Mouse (Mus musculus) MEL (cell line): ENCODE results near the gene Xndc1. TPM values are rescaled to one million over a fixed set of nuclear protein-coding genes. Genes with fewer than 3 reads are reported as not detected.

Experiments used
- DNase-seq: peaks from one replicate; pipeline ENCODE4 v3.0.0; 2011; ENCODE audit warnings: low read depth, low spot score
- H3K27ac ChIP-seq: 2 replicates; pipeline ENCODE4 v1.5.1; 2012; ENCODE audit warnings: low read depth, mild to moderate bottlenecking, control low read depth, low read length, moderate library complexity; ENCODE audit not compliant: control insufficient read depth
- H3K27me3 ChIP-seq, 2 experiments: fragments of 150-350 bp in 1 of 2; sonication (generic) in 1 of 2; 2 replicates each; pipeline ENCODE4 v1.6.1; 2012; ENCODE audit warnings: low read length in 2 of 2, mild to moderate bottlenecking in 2 of 2, improper control_type of control experiment in 1 of 2, moderate library complexity in 1 of 2; ENCODE audit not compliant: insufficient read depth in 2 of 2, control insufficient read depth in 1 of 2
- H3K36me3 ChIP-seq, 2 experiments: 2 replicates each; pipeline ENCODE4 v1.6.1; 2012 to 2014; ENCODE audit warnings: low read length in 2 of 2, improper control_type of control experiment in 1 of 2, inconsistent platforms in 1 of 2, mild to moderate bottlenecking in 1 of 2; ENCODE audit not compliant: insufficient read depth in 2 of 2, control insufficient read depth in 1 of 2
- H3K4me1 ChIP-seq, 2 experiments: fragments of 150-350 bp in 1 of 2; sonication (generic) in 1 of 2; 2 replicates each; pipeline ENCODE4 v1.6.1; 2012; ENCODE audit warnings: low read length in 2 of 2, improper control_type of control experiment in 1 of 2, mild to moderate bottlenecking in 1 of 2; ENCODE audit not compliant: insufficient read depth in 2 of 2, control insufficient read depth in 1 of 2
- H3K4me3 ChIP-seq, 2 experiments: fragments of 150-350 bp in 1 of 2; sonication (generic) in 1 of 2; 2 replicates each; pipeline ENCODE4 v1.5.1; 2012; ENCODE audit warnings: low read depth in 2 of 2, low read length in 2 of 2, mild to moderate bottlenecking in 2 of 2, moderate library complexity in 2 of 2, control low read depth in 1 of 2, improper control_type of control experiment in 1 of 2; ENCODE audit not compliant: control insufficient read depth in 1 of 2, insufficient read depth in 1 of 2
- H3K79me2 ChIP-seq: 2 replicates; pipeline ENCODE4 v1.6.1; 2012; ENCODE audit warnings: mild to moderate bottlenecking, low read length, moderate library complexity; ENCODE audit not compliant: control insufficient read depth, poor library complexity, insufficient read depth
- H3K9ac ChIP-seq: 2 replicates; pipeline ENCODE4 v1.6.1; 2012; ENCODE audit warnings: low read depth, mild to moderate bottlenecking, control low read depth, low read length, moderate library complexity; ENCODE audit not compliant: control insufficient read depth, poor library complexity, severe bottlenecking
- H3K9me3 ChIP-seq: fragments of 150-350 bp; sonication (generic); replicated peaks from 2 replicates; pipeline ENCODE4 v1.6.1; 2012; ENCODE audit warnings: mild to moderate bottlenecking, low read length, improper control_type of control experiment, moderate library complexity; ENCODE audit not compliant: insufficient read depth
- ELF1 ChIP-seq: IDR thresholded peaks from 2 replicates; pipeline ENCODE4 v1.6.1; 2014; ENCODE audit warnings: low read depth, mild to moderate bottlenecking, inconsistent platforms, low read length, improper control_type of control experiment, moderate library complexity
- GATA1 ChIP-seq: IDR thresholded peaks from 2 replicates; pipeline ENCODE4 v1.6.1; 2011; ENCODE audit warnings: low read depth, low read length, improper control_type of control experiment
- MAFK ChIP-seq: IDR thresholded peaks from 2 replicates; pipeline ENCODE4 v1.6.1; 2011; ENCODE audit warnings: low read depth, mild to moderate bottlenecking, low read length, improper control_type of control experiment, borderline replicate concordance
- MAX ChIP-seq: IDR thresholded peaks from 2 replicates; pipeline ENCODE4 v1.6.1; 2011; ENCODE audit warnings: low read length, improper control_type of control experiment
- MAZ ChIP-seq: IDR thresholded peaks from 2 replicates; pipeline ENCODE4 v1.6.1; 2012; ENCODE audit warnings: low read depth, mild to moderate bottlenecking, inconsistent platforms, low read length, improper control_type of control experiment
- MXI1 ChIP-seq: IDR thresholded peaks from 2 replicates; pipeline ENCODE4 v1.6.1; 2011; ENCODE audit warnings: mild to moderate bottlenecking, low read depth, low read length, improper control_type of control experiment
- NELFE ChIP-seq: IDR thresholded peaks from 2 replicates; pipeline ENCODE4 v1.6.1; 2011; ENCODE audit warnings: low read depth, low read length, improper control_type of control experiment
- RCOR1 ChIP-seq: IDR thresholded peaks from 2 replicates; pipeline ENCODE4 v1.6.1; 2012; ENCODE audit warnings: low read depth, mild to moderate bottlenecking, inconsistent platforms, low read length, improper control_type of control experiment
- SIN3A ChIP-seq: IDR thresholded peaks from 2 replicates; pipeline ENCODE4 v1.6.1; 2012; ENCODE audit warnings: low read length, improper control_type of control experiment, inconsistent platforms
- TCF12 ChIP-seq: IDR thresholded peaks from 2 replicates; pipeline ENCODE4 v1.6.1; 2014; ENCODE audit warnings: low read depth, mild to moderate bottlenecking, inconsistent platforms, low read length, improper control_type of control experiment, moderate library complexity
- UBTF ChIP-seq: IDR thresholded peaks from 2 replicates; pipeline ENCODE4 v1.6.1; 2012; ENCODE audit warnings: low read depth, mild to moderate bottlenecking, inconsistent platforms, low read length, improper control_type of control experiment, moderate library complexity, borderline replicate concordance; ENCODE audit not compliant: insufficient read depth
- USF1 ChIP-seq: IDR thresholded peaks from 2 replicates; pipeline ENCODE4 v1.6.1; 2014; ENCODE audit warnings: low read depth, mild to moderate bottlenecking, inconsistent platforms, low read length, improper control_type of control experiment, moderate library complexity
- USF2 ChIP-seq, 2 experiments: IDR thresholded peaks; 2 replicates each; pipeline ENCODE4 v1.6.1; 2011 to 2012; ENCODE audit warnings: improper control_type of control experiment in 2 of 2, low read length in 2 of 2, borderline replicate concordance in 1 of 2, inconsistent platforms in 1 of 2, low read depth in 1 of 2, mild to moderate bottlenecking in 1 of 2; ENCODE audit not compliant: insufficient read depth in 1 of 2
- ZC3H11A ChIP-seq: IDR thresholded peaks from 2 replicates; pipeline ENCODE4 v1.6.1; 2012; ENCODE audit warnings: low read depth, mild to moderate bottlenecking, inconsistent platforms, low read length, improper control_type of control experiment
- ZMIZ1 ChIP-seq: IDR thresholded peaks from 2 replicates; pipeline ENCODE4 v1.6.1; 2012; ENCODE audit warnings: low read depth, mild to moderate bottlenecking, inconsistent platforms, low read length, improper control_type of control experiment, moderate library complexity
- ZNF384 ChIP-seq: IDR thresholded peaks from 2 replicates; pipeline ENCODE4 v1.6.1; 2012; ENCODE audit warnings: low read depth, mild to moderate bottlenecking, inconsistent platforms, low read length, improper control_type of control experiment
- polyA plus RNA-seq, 2 experiments: library from polyadenylated mRNA; stranded (reverse) in 1 of 2; unstranded in 1 of 2; fragments of >175 nt in 1 of 2; fragments of >200 nt in 1 of 2; gene quantifications; 2 replicates each; pipeline versions ENCODE4 v1.2.1 to v1.2.4; 2012; ENCODE audit warnings: low replicate concordance in 2 of 2, low read depth in 1 of 2; ENCODE audit not compliant: insufficient read length in 2 of 2, insufficient read depth in 1 of 2, missing spikeins in 1 of 2
- total RNA-seq: library from RNA; depleted of rRNA; stranded (reverse); fragments of 300-350 nt; gene quantifications from 2 replicates; pipeline ENCODE4 v1.2.3, GENCODE M21; 2012

Gene Xndc1
- total and polyA plus RNA-seq, 3 experiments: 16.6 to 30.0 TPM; not detected in 1

DNA sequence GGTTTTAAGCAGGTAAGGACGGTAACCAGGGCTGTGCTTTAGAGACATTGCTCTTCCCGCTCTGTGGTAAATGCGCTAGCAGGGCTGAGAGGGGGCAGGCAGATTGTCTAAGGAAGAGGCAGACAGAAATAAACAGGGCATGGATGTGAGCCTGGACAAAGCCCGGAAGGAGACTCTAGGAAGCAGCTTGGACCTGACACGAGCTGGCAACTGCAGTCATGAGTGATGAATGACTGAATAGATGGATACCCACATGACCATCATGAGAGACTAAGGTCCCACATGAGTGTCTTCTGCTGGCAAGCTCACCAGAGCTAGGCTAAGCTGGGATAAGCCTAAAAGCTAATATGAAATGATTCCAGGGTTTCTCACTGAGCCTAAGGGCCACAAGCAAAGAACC, 38.8 kb downstream of the Xndc1 start:
- Histone ChIP-seq H3K27me3 (no peaks in the 10 kb centered on the region; a peak in 3 of 4 replicates), H3K4me1 (peaks cover 6 to 9% of the 10 kb centered on the region in 2 experiments), H3K27ac (no peak overlapping the region), H3K9ac (no peak overlapping the region), H3K36me3 (peaks cover 0 to 3% of the 10 kb centered on the region in 2 experiments; a peak in 1 of 4 replicates), H3K79me2 (no peaks in the 10 kb centered on the region), H3K4me3 (no peak overlapping the region), H3K9me3 (no peaks in the 10 kb centered on the region)
- no peak for TF ChIP-seq ELF1
- no peak for TF ChIP-seq USF1
- TF ChIP-seq RCOR1: no peak
- TF ChIP-seq TCF12: no peak
- TF ChIP-seq ZMIZ1: no peak
- no peak for TF ChIP-seq NELFE
- no peak for TF ChIP-seq MAX
- TF ChIP-seq ZNF384: no peak
- TF ChIP-seq MAFK: no peak
- no peak for TF ChIP-seq GATA1
- no peak for TF ChIP-seq MAZ
- no peak for DNase-seq

DNA sequence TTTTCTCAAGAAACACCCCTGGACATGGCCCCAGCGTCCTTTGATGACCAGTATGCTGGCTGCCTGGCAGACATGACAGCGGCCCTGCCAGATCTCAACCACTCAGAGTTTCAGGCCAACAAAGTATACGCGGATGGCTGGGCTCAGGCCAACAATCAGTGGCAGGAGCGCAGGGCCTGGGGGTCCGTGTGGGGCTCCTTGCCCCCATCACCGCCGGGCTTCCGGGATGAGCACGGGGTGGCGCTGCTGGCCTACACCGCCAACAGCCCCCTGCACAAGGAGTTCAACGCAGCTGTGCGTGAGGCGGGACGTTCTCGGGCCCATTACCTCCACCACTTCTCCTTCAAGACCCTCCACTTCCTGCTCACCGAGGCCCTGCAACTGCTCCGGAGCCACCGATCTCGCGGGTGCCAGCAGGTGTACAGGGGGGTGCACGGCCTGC, 41.4 kb downstream of the Xndc1 start:
- peaks cover 0 to 3% of the 10 kb centered on the region in 2 experiments; a peak in 1 of 4 replicates for H3K36me3 ChIP-seq
- H3K9ac ChIP-seq: no peak overlapping the region
- no peaks in the 10 kb centered on the region for H3K9me3 ChIP-seq
- H3K79me2 ChIP-seq: no peaks in the 10 kb centered on the region
- TF ChIP-seq SIN3A (no peak), MAZ (no peak), UBTF (no peak), MAX (no peak), MXI1 (no peak), ZC3H11A (no peak), GATA1 (no peak), USF2 (IDR thresholded peaks at IDR 0.05; ENCODE audit: borderline replicate concordance in 1 of 2, insufficient read depth in 1 of 2, low read depth in 1 of 2, low read length in 2 of 2) (no peak)
- H3K4me3 ChIP-seq: no peak overlapping the region
- no peak overlapping the region for H3K27ac ChIP-seq
- H3K27me3 ChIP-seq: peaks cover 0 to 2% of the 10 kb centered on the region in 2 experiments; a peak in 3 of 4 replicates
- DNase-seq: no peak
- peaks cover 6 to 9% of the 10 kb centered on the region in 2 experiments for H3K4me1 ChIP-seq
